Comparison of ENCODE assay signal across 25 mouse cellular contexts in genomic region chr10:19424961-19425360, GRCm38 (mm10).
"Had no signal": no experiment of that assay in that cellular context is flagged by ENCODE, and none has a peak within 500 bp of the region (broad histone marks: within the 10 kb centered on the region; RNA-seq: fewer than 3 reads in every experiment).

No protein-coding gene starts in this region.

- H3K4me2 ChIP-seq: heart, embryonic 12.5 days; hindbrain, embryonic 13.5 days; intestine, embryonic 15.5 days; kidney, embryonic 15.5 days; limb, embryonic 13.5 days; limb, embryonic 15.5 days; liver, embryonic 12.5 days had no signal

- DNase-seq: gastrocnemius, adult 2 months; gastrocnemius, postnatal 10 days; gastrocnemius, postnatal 25 days; heart, adult 2 months; heart, postnatal 10 days; heart, postnatal 4 days; kidney, adult 18-20 months; kidney, adult 9 months; kidney, postnatal 14 days; layer of hippocampus, adult 9-11 months; layer of hippocampus, postnatal 36 days; left cerebral cortex, postnatal 4 days had no signal

- H3K36me3 ChIP-seq: heart, embryonic 10.5 days; heart, embryonic 12.5 days; hindbrain, embryonic 10.5 days; hindbrain, embryonic 13.5 days; intestine, embryonic 15.5 days; kidney, embryonic 15.5 days; limb, embryonic 13.5 days; limb, embryonic 15.5 days; liver, embryonic 12.5 days had no signal

- H3K4me3 ChIP-seq: gastrocnemius, adult 2 months; heart, adult 2 months; heart, embryonic 10.5 days; heart, embryonic 12.5 days; hindbrain, embryonic 10.5 days; hindbrain, embryonic 13.5 days; intestine, embryonic 15.5 days; kidney, embryonic 15.5 days; limb, embryonic 13.5 days; limb, embryonic 15.5 days; liver, embryonic 12.5 days had no signal

- H3K27me3 ChIP-seq: heart, embryonic 12.5 days; hindbrain, embryonic 13.5 days; intestine, embryonic 15.5 days; kidney, embryonic 15.5 days; limb, embryonic 13.5 days; limb, embryonic 15.5 days; liver, embryonic 12.5 days had no signal

- H3K9ac ChIP-seq: heart, embryonic 12.5 days; hindbrain, embryonic 13.5 days; intestine, embryonic 15.5 days; kidney, embryonic 15.5 days; limb, embryonic 13.5 days; limb, embryonic 15.5 days; liver, embryonic 12.5 days; liver, embryonic 14.5 days had no signal

- ATAC-seq: inflammation-experienced regulatory T-cells, adult 6 months; intestine, embryonic 15.5 days; intestine, postnatal 0 days; liver, embryonic 12.5 days had no signal

- H3K9me3 ChIP-seq: heart, embryonic 10.5 days; heart, embryonic 12.5 days; hindbrain, embryonic 10.5 days; hindbrain, embryonic 13.5 days; intestine, embryonic 15.5 days; kidney, embryonic 15.5 days; limb, embryonic 13.5 days; limb, embryonic 15.5 days; liver, embryonic 12.5 days had no signal

- H3K27ac ChIP-seq: gastrocnemius, adult 2 months; heart, adult 2 months; heart, embryonic 10.5 days; hindbrain, embryonic 10.5 days; hindbrain, embryonic 13.5 days; intestine, embryonic 15.5 days; kidney, embryonic 15.5 days; kidney, postnatal 0 days; limb, embryonic 13.5 days; limb, embryonic 15.5 days; liver, embryonic 12.5 days; liver, embryonic 14.5 days had no signal

- H3K4me1 ChIP-seq: heart, embryonic 10.5 days; heart, embryonic 12.5 days; hindbrain, embryonic 10.5 days; intestine, embryonic 15.5 days; kidney, embryonic 15.5 days; limb, embryonic 13.5 days; limb, embryonic 15.5 days; liver, embryonic 12.5 days had no signal
